Mouse (Mus musculus): ENCODE measurements around the gene Vtn. TPM values are rescaled to one million over a fixed set of nuclear protein-coding genes. Genes with fewer than 3 reads are reported as not detected.

Vtn gene
- 0.85 and 1.2 TPM in 2 replicates for polyA plus RNA-seq (2015; fragmentation: Nextera tagmentation; extraction: Ambion mirVana)

- Histone ChIP-seq H3K9me3 (ENCODE audit: control insufficient read depth) (no peaks in the 10 kb centered on the region), H3K27ac (ENCODE audit: low read depth, low read length) (no peak within 1 kb of the TSS), H3K27me3 (replicated peaks; ENCODE audit: control insufficient read depth, insufficient read depth, low read length) (peaks cover 47% of the 10 kb centered on the region), H3K4me2 (replicated peaks; ENCODE audit: low read depth) (peak within 1 kb of the TSS; percentile 68), H3K4me3 (ENCODE audit: low read depth, low read length) (peak within 1 kb of the TSS; percentile 35), H3K36me3 (ENCODE audit: control insufficient read depth, insufficient read depth) (no peaks in the 10 kb centered on the region), H3K4me1 (replicated peaks; ENCODE audit: control insufficient read depth, insufficient read depth, low read length) (no peaks in the 10 kb centered on the region; the same call in 1 of the 2 replicates), H3K9ac (ENCODE audit: low read depth, low read length) (no peak within 1 kb of the TSS; the same call in 1 of the 2 replicates)
- 64% methylated on average over 7 of the region's 7 CpGs for WGBS
- ATAC-seq, result no peak
- no peak for TF ChIP-seq CTCF (IDR thresholded peaks at IDR 0.05; ENCODE audit: low read depth)
Observed at GRCm38 (mm10) chr11:78499004-78499403, at the start of gene Vtn. TSS of gene Vtn (plus strand) at chr11:78499091.

DNA sequence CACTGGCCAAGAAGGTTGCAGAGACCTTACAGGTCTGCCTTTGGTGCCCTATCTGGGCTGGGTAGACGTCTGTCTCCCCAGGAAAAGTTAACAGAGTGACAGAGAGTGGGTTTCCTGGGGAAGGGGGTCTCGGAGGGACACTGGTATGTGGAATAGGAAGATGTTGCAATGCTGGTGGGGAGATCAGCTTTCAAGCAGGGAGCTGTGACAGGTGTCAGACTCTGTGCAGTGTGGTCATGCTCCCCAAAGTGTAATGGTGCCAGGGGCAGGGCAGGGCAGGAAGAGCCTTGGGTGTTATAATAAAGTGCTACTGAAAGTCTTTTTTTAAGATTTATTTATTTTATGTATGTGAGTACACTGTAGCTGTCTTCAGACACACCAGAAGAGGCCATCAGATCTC lies 48.6 kb upstream of the Vtn start:
- no peak for ATAC-seq
- Histone ChIP-seq H3K36me3 (ENCODE audit: control insufficient read depth, insufficient read depth) (no peaks in the 10 kb centered on the region), H3K4me2 (replicated peaks; ENCODE audit: low read depth) (no peak overlapping the region), H3K27me3 (replicated peaks; ENCODE audit: control insufficient read depth, insufficient read depth, low read length) (no peaks in the 10 kb centered on the region), H3K4me1 (replicated peaks; ENCODE audit: control insufficient read depth, insufficient read depth, low read length) (no peaks in the 10 kb centered on the region), H3K27ac (ENCODE audit: low read depth, low read length) (no peak overlapping the region), H3K9me3 (ENCODE audit: control insufficient read depth) (no peaks in the 10 kb centered on the region), H3K4me3 (ENCODE audit: low read depth, low read length) (no peak overlapping the region), H3K9ac (ENCODE audit: low read depth, low read length) (no peak overlapping the region)
- 52% methylated on average over 2 of the region's 2 CpGs for WGBS
- TF ChIP-seq CTCF (IDR thresholded peaks at IDR 0.05; ENCODE audit: low read depth), result no peak

DNA sequence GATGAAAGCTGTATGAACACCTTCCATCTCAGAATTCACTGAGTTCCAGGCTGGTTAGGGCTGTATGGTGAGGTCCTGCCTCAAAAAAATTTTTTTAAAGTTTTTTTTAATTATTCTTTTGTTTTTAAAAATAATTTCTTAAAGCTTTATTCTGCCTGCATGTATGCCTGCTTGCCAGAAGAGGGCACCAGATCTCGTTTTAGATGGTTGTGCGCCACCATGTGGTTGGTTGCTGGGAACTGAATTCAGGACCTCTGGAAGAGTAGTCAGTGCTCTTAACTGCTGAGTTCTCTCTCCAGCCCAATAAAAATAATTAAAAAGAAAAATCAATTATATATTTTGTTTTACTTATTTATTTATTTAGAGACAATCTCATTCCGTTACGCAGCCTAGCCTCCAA lies 45.2 kb upstream of the Vtn start:
- TF ChIP-seq CTCF (IDR thresholded peaks at IDR 0.05; ENCODE audit: low read depth), result peak; percentile 90
- 18% methylated on average over 4 of the region's 4 CpGs for WGBS
- Histone ChIP-seq H3K4me1 (replicated peaks; ENCODE audit: control insufficient read depth, insufficient read depth, low read length) (no peaks in the 10 kb centered on the region), H3K9ac (ENCODE audit: low read depth, low read length) (no peak overlapping the region), H3K36me3 (ENCODE audit: control insufficient read depth, insufficient read depth) (no peaks in the 10 kb centered on the region), H3K27ac (ENCODE audit: low read depth, low read length) (no peak overlapping the region), H3K27me3 (replicated peaks; ENCODE audit: control insufficient read depth, insufficient read depth, low read length) (0 out of 2 replicates have a peak, but pooled peaks cover 3% of the 10 kb centered on the region), H3K4me2 (replicated peaks; ENCODE audit: low read depth) (no peak overlapping the region), H3K9me3 (ENCODE audit: control insufficient read depth) (no peaks in the 10 kb centered on the region), H3K4me3 (ENCODE audit: low read depth, low read length) (no peak overlapping the region)
- no peak for ATAC-seq

DNA sequence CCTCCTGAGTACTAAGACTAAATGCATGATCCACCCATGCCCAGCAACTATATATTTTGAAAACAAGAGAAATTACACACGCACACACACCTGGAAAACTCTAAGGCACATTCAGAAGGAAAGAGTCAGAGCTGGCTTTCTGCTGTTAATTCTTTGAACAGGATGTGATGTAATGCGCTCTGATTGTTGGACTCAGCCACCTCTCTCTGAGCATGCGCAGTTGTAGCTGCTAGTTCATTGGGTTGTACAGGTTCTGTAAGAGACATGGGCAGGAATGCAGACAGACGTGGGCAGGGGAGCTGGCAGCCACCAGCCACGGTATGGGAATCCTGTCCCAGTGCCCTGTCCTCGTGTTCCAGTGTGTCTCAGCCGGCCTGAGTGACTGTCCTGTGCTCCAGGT lies 44.6 kb upstream of the Vtn start:
- no peak for ATAC-seq
- WGBS, result 69% methylated on average over 7 of the region's 7 CpGs
- Histone ChIP-seq H3K27me3 (replicated peaks; ENCODE audit: control insufficient read depth, insufficient read depth, low read length) (0 out of 2 replicates have a peak, but pooled peaks cover 3% of the 10 kb centered on the region), H3K9ac (ENCODE audit: low read depth, low read length) (no peak overlapping the region), H3K4me2 (replicated peaks; ENCODE audit: low read depth) (no peak overlapping the region), H3K4me3 (ENCODE audit: low read depth, low read length) (no peak overlapping the region), H3K4me1 (replicated peaks; ENCODE audit: control insufficient read depth, insufficient read depth, low read length) (no peaks in the 10 kb centered on the region), H3K27ac (ENCODE audit: low read depth, low read length) (no peak overlapping the region), H3K9me3 (ENCODE audit: control insufficient read depth) (no peaks in the 10 kb centered on the region), H3K36me3 (ENCODE audit: control insufficient read depth, insufficient read depth) (no peaks in the 10 kb centered on the region)
- no peak for TF ChIP-seq CTCF (IDR thresholded peaks at IDR 0.05; ENCODE audit: low read depth)

DNA sequence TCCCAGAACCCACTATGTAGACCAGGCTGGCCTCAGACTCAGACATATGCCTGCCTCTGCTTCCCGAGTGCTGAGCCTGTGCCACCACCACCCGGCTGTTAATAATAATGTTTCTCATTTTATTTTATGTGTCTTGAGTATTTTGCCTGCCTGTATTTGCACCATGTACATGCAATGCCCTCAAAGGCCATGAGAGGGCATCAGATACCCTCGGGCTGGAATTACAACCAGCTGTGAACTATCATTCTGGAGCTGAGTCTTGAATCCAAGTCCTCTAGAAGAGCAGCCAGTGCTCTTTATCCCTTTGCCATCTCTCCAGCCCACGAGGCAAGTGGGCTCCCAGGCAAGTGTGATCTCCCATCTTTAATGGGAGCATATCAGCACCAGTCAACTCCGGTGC lies 43.6 kb upstream of the Vtn start:
- 31% methylated on average over 5 of the region's 5 CpGs for WGBS
- no peak overlapping the region for H3K4me3 ChIP-seq (ENCODE audit: low read depth, low read length)

DNA sequence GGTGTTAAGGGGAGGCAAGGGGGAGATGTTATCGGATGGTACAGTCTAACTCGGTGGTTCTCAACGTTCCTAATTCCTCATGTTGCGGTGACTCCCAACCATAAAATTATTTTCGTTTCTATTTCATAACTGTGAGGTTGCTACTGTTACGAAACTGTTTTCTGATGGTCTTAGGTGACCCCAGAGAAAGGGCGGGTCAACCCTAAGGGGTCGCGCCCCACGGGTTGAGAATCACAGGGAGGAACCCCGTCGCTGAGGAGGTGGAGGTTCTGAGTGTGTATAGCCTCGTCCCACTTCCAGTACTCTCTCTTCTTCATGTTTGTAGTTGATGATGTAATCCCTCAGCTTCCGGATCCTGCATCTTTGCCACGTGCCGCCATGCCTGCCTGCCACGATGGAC lies 40.2 kb upstream of the Vtn start:
- 82% methylated on average over 17 of the region's 17 CpGs for WGBS
- Histone ChIP-seq H3K27me3 (replicated peaks; ENCODE audit: control insufficient read depth, insufficient read depth, low read length) (0 out of 2 replicates have a peak, but pooled peaks cover 3% of the 10 kb centered on the region), H3K4me3 (ENCODE audit: low read depth, low read length) (no peak overlapping the region), H3K27ac (ENCODE audit: low read depth, low read length) (no peak overlapping the region), H3K4me1 (replicated peaks; ENCODE audit: control insufficient read depth, insufficient read depth, low read length) (peaks cover 3% of the 10 kb centered on the region; the same call in 1 of the 2 replicates), H3K9me3 (ENCODE audit: control insufficient read depth) (no peaks in the 10 kb centered on the region), H3K9ac (ENCODE audit: low read depth, low read length) (no peak overlapping the region), H3K36me3 (ENCODE audit: control insufficient read depth, insufficient read depth) (no peaks in the 10 kb centered on the region), H3K4me2 (replicated peaks; ENCODE audit: low read depth) (no peak overlapping the region)
- ATAC-seq, result no peak
- no peak for TF ChIP-seq CTCF (IDR thresholded peaks at IDR 0.05; ENCODE audit: low read depth)

More for the DNA sequence above, 43.6 kb upstream of the Vtn start:
- no peak overlapping the region for H3K9ac ChIP-seq (ENCODE audit: low read depth, low read length)
- H3K4me2 ChIP-seq (replicated peaks; ENCODE audit: low read depth), result no peak overlapping the region
- no peaks in the 10 kb centered on the region for H3K36me3 ChIP-seq (ENCODE audit: control insufficient read depth, insufficient read depth)
- H3K27me3 ChIP-seq (replicated peaks; ENCODE audit: control insufficient read depth, insufficient read depth, low read length), result 0 out of 2 replicates have a peak, but pooled peaks cover 3% of the 10 kb centered on the region
- no peaks in the 10 kb centered on the region for H3K4me1 ChIP-seq (replicated peaks; ENCODE audit: control insufficient read depth, insufficient read depth, low read length)
- no peak for ATAC-seq
- no peak overlapping the region for H3K27ac ChIP-seq (ENCODE audit: low read depth, low read length)
- peak; percentile 85 for TF ChIP-seq CTCF (IDR thresholded peaks at IDR 0.05; ENCODE audit: low read depth)
- no peaks in the 10 kb centered on the region for H3K9me3 ChIP-seq (ENCODE audit: control insufficient read depth)

DNA sequence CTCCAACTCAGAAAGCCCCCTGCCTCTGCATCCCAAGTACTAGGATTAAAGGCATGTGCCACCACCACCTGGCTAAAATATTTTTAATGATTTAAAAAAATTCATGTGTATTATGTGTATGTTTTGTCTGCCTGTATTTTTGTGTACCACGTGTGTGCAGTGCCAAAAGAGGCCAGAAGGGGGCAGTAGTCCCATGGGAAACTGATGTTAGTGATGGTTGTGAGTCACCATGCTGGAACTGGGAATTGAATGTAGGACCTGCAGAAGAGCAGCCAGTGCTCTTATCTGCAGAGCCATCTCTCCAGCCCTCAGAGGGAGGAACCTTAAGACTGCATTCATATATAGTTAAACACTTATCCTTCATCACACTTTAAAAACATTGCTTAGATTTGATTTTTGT lies 37.0 kb upstream of the Vtn start:
- WGBS, result 65% methylated on average over 1 of the region's 1 CpGs
- Histone ChIP-seq H3K36me3 (ENCODE audit: control insufficient read depth, insufficient read depth) (no peaks in the 10 kb centered on the region), H3K4me3 (ENCODE audit: low read depth, low read length) (no peak overlapping the region), H3K4me1 (replicated peaks; ENCODE audit: control insufficient read depth, insufficient read depth, low read length) (peaks cover 7% of the 10 kb centered on the region), H3K9me3 (ENCODE audit: control insufficient read depth) (no peaks in the 10 kb centered on the region), H3K27ac (ENCODE audit: low read depth, low read length) (peak overlapping the region; percentile 63; the same call in 1 of the 2 replicates), H3K4me2 (replicated peaks; ENCODE audit: low read depth) (no peak overlapping the region), H3K9ac (ENCODE audit: low read depth, low read length) (no peak overlapping the region), H3K27me3 (replicated peaks; ENCODE audit: control insufficient read depth, insufficient read depth, low read length) (no peaks in the 10 kb centered on the region)
- no peak for ATAC-seq
- TF ChIP-seq CTCF (IDR thresholded peaks at IDR 0.05; ENCODE audit: low read depth), result peak; percentile 61

Data from intestine, postnatal 0 days (tissue).